Mouse (Mus musculus) left cerebral cortex, postnatal 14 days (tissue): ENCODE results near the gene Cfp. TPM values are rescaled to one million over a fixed set of nuclear protein-coding genes. Genes with fewer than 3 reads are reported as not detected.

Experiments
- total RNA-seq, 2 experiments: library from RNA; stranded (reverse); gene quantifications; 2 replicates each; pipeline ENCODE4 v1.2.3; 2021

The Cfp gene
- total RNA-seq, 2 experiments from 2014 or later: 8.1 to 14.5 TPM

Other genes with a start within 250 kb of the Cfp start
- 100 to 1,000 TPM; 321 to 335 TPM for gene Cdk16, start 243.6 kb downstream of the Cfp start, total RNA-seq
- 10 to 100 TPM; 90.5 to 91.9 TPM for gene Usp11, start 227.6 kb downstream of the Cfp start, total RNA-seq
- 100 to 1,000 TPM; 198 to 205 TPM for gene Araf, start 133.7 kb downstream of the Cfp start, total RNA-seq
- gene Timp1, start 61.4 kb downstream of the Cfp start, total RNA-seq: 1 to 10 TPM in 1 of 2 experiments, not detected in 1; 1.2 TPM
- 100 to 1,000 TPM; 579 to 600 TPM for gene Syn1, start 10.6 kb downstream of the Cfp start, total RNA-seq
- 10 to 100 TPM; 42.7 to 43.2 TPM for gene Elk1, start 19.1 kb upstream of the Cfp start, total RNA-seq
- gene Uxt, start 30.5 kb upstream of the Cfp start, total RNA-seq: 10 to 100 TPM; 10.4 TPM
- 1 to 10 TPM; 8.9 to 9.2 TPM for gene Zfp182, start 130.8 kb upstream of the Cfp start, total RNA-seq
- gene Spaca5, start 136.9 kb upstream of the Cfp start, total RNA-seq: not detected
- gene Zfp300, start 158.0 kb upstream of the Cfp start, total RNA-seq: 1 to 10 TPM; 2.9 to 3.8 TPM
- gene Ssxa1, start 184.3 kb upstream of the Cfp start, total RNA-seq: not detected
- gene Gm21876, start 244.1 kb upstream of the Cfp start, total RNA-seq: not detected